Mouse (Mus musculus) forebrain, embryonic 15.5 days (tissue): ENCODE results near the gene Exo5. TPM values are rescaled to one million over a fixed set of nuclear protein-coding genes. Genes with fewer than 3 reads are reported as not detected.

Experiments used
- ATAC-seq: fragments of 200-750 bp; cut with Nextera tagmentation; replicated peaks from 2 replicates; pipeline ENCODE4 v1.8.0; 2017; ENCODE audit warnings: mild to moderate bottlenecking, moderate TSS enrichment, moderate library complexity
- H3K27ac ChIP-seq: fragments of 300-500 bp; sonication (generic); replicated peaks from 2 replicates; pipeline ENCODE4 v1.5.1; 2015; ENCODE audit warnings: mild to moderate bottlenecking, inconsistent platforms
- H3K27me3 ChIP-seq: fragments of 300-500 bp; sonication (generic); 2 replicates; pipeline ENCODE4 v1.6.1; 2015; ENCODE audit warnings: inconsistent platforms
- H3K36me3 ChIP-seq: fragments of 300-500 bp; sonication (generic); 2 replicates; pipeline ENCODE4 v1.6.1; 2015; ENCODE audit warnings: mild to moderate bottlenecking, inconsistent platforms
- H3K4me1 ChIP-seq: fragments of 300-500 bp; sonication (generic); 2 replicates; pipeline ENCODE4 v1.6.1; 2015; ENCODE audit warnings: inconsistent platforms
- H3K4me2 ChIP-seq: fragments of 300-500 bp; sonication (generic); replicated peaks from 2 replicates; pipeline ENCODE4 v1.6.1; 2015; ENCODE audit warnings: mild to moderate bottlenecking, inconsistent platforms
- H3K4me3 ChIP-seq: fragments of 300-500 bp; sonication (generic); 2 replicates; pipeline ENCODE4 v1.5.1; 2015; ENCODE audit warnings: mild to moderate bottlenecking, inconsistent platforms
- H3K9ac ChIP-seq: fragments of 300-500 bp; sonication (generic); replicated peaks from 2 replicates; pipeline ENCODE4 v1.6.1; 2015; ENCODE audit warnings: mild to moderate bottlenecking, inconsistent platforms
- H3K9me3 ChIP-seq: fragments of 300-500 bp; sonication (generic); 2 replicates; pipeline ENCODE4 v1.6.1; 2016; ENCODE audit warnings: inconsistent platforms
- WGBS: fragments of 180-500 bp; shearing (Covaris S2); methylation state at CpG from one replicate; pipeline ENCODE4 v1.1.7; 2015; ENCODE audit warnings: mixed read lengths; 5-methylcytosine and 5-hydroxymethylcytosine counted together
- polyA plus RNA-seq: library from polyadenylated mRNA; unstranded; fragments of >200 nt; fragmentation: Nextera tagmentation; extraction: Ambion mirVana; gene quantifications from 2 replicates; pipeline ENCODE4 v1.2.1, GENCODE M21; 2015

Exo5 gene
- polyA plus RNA-seq, 1 experiment from 2014 or later = 46.3 TPM

DNA sequence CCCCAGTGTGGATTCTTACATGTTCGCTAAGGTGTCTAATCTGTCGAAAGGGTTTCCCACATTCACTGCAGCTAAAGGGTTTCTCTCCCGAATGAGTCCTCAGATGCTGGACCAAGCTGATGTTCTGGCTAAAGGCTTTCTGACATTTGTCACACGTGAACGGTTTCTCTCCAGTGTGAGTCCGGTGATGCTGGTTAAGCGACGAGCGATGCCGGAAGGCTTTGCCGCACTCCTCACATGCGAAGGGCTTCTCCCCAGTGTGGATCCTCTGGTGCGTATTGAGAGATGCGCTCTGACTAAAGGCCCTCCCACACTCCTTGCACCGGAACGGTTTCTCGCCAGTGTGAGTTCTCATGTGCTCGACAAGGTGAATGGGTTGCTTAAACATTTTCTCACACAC, 5.9 kb upstream of the Exo5 start:
- peaks cover 5% of the 10 kb centered on the region for H3K36me3 ChIP-seq
- no peak overlapping the region for H3K27ac ChIP-seq
- no peak for ATAC-seq
- no peak overlapping the region for H3K9ac ChIP-seq
- no peak overlapping the region for H3K4me2 ChIP-seq
- H3K4me1 ChIP-seq = no peaks in the 10 kb centered on the region
- no peaks in the 10 kb centered on the region for H3K9me3 ChIP-seq
- no peaks in the 10 kb centered on the region for H3K27me3 ChIP-seq
- no peak overlapping the region for H3K4me3 ChIP-seq
- WGBS = 95% methylated on average over 18 of the region's 18 CpGs

DNA sequence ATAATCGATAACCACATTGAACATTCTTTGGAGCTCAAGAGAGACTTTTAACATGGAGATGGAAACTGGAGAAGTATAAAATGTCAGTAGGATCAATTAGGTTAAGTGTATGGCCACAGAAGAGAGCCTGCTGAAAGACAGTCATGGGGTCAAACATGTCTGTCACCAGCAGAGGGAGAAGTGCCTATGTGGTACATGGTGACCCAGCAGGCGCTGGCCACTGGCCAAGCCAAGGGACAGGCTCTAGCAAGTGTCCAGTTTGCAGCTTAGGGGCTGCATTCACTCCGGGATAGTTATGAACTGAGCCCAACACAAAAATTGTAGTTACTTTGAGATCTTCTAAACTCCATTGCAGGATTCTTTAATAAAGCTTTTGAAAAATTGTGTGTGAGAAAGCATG, 3.9 kb upstream of the Exo5 start:
- no peak for ATAC-seq
- Histone ChIP-seq H3K27me3 (no peaks in the 10 kb centered on the region), H3K4me1 (peaks cover 12% of the 10 kb centered on the region), H3K27ac (no peak overlapping the region), H3K4me3 (no peak overlapping the region), H3K4me2 (no peak overlapping the region), H3K9ac (no peak overlapping the region), H3K36me3 (peaks cover 5% of the 10 kb centered on the region), H3K9me3 (no peaks in the 10 kb centered on the region)
- 81% methylated on average over 3 of the region's 3 CpGs for WGBS

DNA sequence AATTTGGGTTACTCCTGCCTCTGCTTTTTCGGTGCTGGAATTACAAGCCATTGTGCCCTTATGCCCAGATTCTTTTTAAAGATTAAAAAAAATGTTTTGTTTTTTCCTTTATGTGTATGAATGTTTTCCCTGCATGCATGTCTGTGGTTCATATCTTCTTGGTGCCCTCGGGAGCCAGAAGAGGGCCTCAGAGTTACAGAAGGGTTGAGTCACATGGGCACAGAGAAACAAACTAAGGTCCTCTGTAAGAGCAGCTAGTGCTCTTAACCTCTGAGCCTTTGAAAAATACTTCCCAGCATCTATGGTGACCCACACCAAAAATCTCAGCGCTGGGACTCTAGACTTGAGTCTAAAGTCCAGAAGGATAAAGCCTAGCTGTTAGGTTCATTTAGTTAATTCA, 569 bp upstream of the Exo5 start:
- H3K27me3 ChIP-seq = no peaks in the 10 kb centered on the region
- peaks cover 25% of the 10 kb centered on the region for H3K36me3 ChIP-seq
- H3K4me2 ChIP-seq = peak overlapping the region; percentile 68
- 26% methylated on average over 3 of the region's 3 CpGs for WGBS
- peak overlapping the region; percentile 74 for H3K9ac ChIP-seq
- H3K4me3 ChIP-seq = peak overlapping the region; percentile 64
- 0 out of 2 replicates have a peak, but pooled peaks have one; percentile 38 for ATAC-seq
- H3K9me3 ChIP-seq = peaks cover 14% of the 10 kb centered on the region; the same call in 1 of the 2 replicates
- peak overlapping the region; percentile 90 for H3K27ac ChIP-seq
- H3K4me1 ChIP-seq = peaks cover 18% of the 10 kb centered on the region

DNA sequence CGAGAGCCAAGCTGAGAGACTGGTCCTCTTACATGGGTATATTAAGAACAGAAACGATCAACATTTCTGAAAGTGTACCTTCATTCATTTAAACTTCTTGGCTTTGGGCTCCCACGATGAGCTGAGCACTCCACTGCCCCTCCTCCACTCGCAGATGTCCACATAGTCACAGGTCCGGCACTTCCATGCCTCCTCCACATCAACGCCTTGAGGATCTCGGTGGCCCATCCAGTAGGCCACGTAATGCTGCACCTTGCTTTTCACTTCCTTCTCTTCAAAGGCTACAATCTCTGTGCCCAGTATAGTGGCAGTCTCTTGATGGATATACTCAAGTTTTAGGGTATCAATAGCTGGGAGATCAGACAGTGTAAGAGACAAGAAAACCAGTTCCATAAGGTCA, 3.4 kb downstream of the Exo5 start:
- Histone ChIP-seq H3K9ac (no peak overlapping the region), H3K4me2 (no peak overlapping the region), H3K36me3 (peaks cover 30% of the 10 kb centered on the region), H3K9me3 (peaks cover 14% of the 10 kb centered on the region; the same call in 1 of the 2 replicates), H3K27ac (no peak overlapping the region), H3K4me3 (no peak overlapping the region), H3K4me1 (peaks cover 18% of the 10 kb centered on the region), H3K27me3 (no peaks in the 10 kb centered on the region)
- WGBS = 97% methylated on average over 8 of the region's 8 CpGs
- no peak for ATAC-seq

DNA sequence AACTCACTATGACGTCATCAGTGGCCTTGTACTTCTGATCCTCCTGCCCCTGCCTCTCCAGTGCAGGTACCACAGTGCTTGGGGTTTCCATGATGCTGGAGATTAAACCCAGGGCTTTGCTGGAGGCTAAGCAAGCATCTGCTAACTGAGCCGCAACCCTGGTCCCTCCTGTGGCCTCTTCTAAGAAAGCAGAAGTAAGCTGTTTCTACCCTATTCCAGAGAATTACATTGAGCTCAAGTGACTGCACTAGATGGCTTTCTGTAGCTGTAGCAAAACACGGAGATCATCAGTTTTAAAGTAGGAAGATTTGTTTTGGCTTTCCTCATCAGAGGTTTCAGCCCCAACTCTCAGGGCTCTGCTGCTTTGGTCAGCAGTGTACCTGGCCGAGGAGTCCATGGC, 10.3 kb downstream of the Exo5 start:
- Histone ChIP-seq H3K36me3 (no peaks in the 10 kb centered on the region; the same call in 1 of the 2 replicates), H3K9ac (no peak overlapping the region), H3K27ac (no peak overlapping the region), H3K27me3 (no peaks in the 10 kb centered on the region), H3K4me2 (no peak overlapping the region), H3K9me3 (no peaks in the 10 kb centered on the region), H3K4me3 (no peak overlapping the region), H3K4me1 (no peaks in the 10 kb centered on the region)
- no peak for ATAC-seq
- 73% methylated on average over 4 of the region's 4 CpGs for WGBS

DNA sequence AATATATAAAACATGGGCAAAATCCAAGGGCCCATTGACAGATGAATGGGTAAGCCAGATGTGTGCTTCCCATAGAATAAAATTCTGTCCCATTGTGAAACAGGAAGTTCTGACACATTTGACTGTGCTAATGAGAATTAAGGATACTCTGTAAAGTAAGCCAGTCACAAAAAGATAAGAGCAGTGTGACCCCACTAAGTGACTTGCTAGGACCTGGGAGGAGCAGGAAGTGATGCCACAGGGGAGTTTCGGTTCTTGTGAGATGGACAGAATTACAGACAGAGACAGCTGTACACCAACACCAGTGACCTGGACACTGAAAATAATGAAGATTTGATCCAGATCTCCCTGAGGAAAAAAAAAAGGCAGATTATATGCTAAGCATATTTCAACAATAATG, 11.0 kb downstream of the Exo5 start:
- no peak for ATAC-seq
- WGBS = 93% methylated on average over 1 of the region's 1 CpGs
- H3K27ac ChIP-seq = no peak overlapping the region
- H3K9me3 ChIP-seq = no peaks in the 10 kb centered on the region
- no peaks in the 10 kb centered on the region for H3K36me3 ChIP-seq
- H3K27me3 ChIP-seq = no peaks in the 10 kb centered on the region
- no peak overlapping the region for H3K9ac ChIP-seq
- H3K4me2 ChIP-seq = no peak overlapping the region
- no peak overlapping the region for H3K4me3 ChIP-seq
- H3K4me1 ChIP-seq = no peaks in the 10 kb centered on the region

DNA sequence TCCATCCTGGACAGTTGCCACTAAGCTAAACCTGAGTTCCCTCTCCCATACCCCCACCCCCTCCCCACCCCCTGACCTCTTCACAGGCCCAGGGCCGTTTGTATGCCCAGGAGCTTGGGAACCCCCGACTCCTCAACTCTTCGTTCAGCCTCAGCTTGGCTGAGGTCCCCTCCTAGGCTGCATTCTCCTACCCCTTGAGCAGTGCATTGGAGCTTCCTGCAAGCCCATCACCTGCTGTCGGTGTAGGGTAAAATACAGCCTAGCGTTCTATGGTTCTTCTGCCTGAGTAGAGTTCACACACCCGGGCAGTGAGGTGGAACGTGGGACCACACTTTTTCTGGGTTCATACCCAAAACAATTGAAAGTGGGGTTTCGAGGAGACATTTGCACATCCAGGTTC, 11.4 kb downstream of the Exo5 start:
- Histone ChIP-seq H3K9me3 (no peaks in the 10 kb centered on the region), H3K4me2 (no peak overlapping the region), H3K4me3 (no peak overlapping the region), H3K9ac (no peak overlapping the region), H3K4me1 (no peaks in the 10 kb centered on the region), H3K27ac (no peak overlapping the region), H3K36me3 (no peaks in the 10 kb centered on the region), H3K27me3 (no peaks in the 10 kb centered on the region)
- ATAC-seq = no peak
- 65% methylated on average over 8 of the region's 8 CpGs for WGBS

DNA sequence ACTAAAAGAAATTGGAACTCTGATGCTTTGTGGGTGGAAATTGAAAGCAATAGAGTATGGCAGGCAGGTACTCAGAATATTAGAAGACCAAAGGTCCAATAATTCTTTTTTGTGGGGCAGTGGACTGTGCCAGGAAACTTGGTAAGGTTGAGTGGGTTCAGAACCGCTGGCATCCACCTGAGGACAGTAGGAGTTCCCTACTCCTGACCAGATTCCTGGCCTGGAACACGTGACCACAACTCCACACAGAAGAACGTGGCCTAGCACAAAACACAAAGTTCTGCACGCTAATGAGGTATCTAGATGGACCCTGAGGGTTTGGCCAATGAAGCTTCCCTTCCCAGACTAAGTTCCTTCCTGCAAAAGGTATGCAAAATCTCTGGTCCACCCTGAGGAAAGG, 12.0 kb downstream of the Exo5 start:
- Histone ChIP-seq H3K4me1 (no peaks in the 10 kb centered on the region), H3K27me3 (no peaks in the 10 kb centered on the region), H3K9me3 (no peaks in the 10 kb centered on the region), H3K9ac (no peak overlapping the region), H3K4me2 (no peak overlapping the region), H3K27ac (no peak overlapping the region), H3K4me3 (no peak overlapping the region), H3K36me3 (no peaks in the 10 kb centered on the region)
- WGBS = 50% methylated on average over 4 of the region's 4 CpGs
- no peak for ATAC-seq

DNA sequence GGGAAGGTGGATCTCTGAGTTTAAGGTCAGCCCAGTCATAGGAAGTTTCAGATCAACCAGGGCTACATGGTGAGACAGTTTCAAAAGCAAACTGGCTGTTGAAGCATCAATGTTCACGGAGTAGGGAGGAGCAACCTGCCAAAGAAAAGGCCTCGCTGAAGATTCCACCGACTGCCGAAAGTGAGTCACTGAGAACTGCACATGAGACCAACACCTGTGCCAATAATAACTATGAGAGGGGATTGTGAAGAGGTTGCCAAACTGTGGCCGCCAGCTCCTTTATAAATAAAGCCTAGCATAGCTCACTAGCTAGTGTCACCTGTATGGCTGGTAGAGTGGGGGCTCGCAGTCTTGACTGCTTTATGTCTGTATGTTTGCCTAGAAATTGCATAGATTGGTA, 13.7 kb downstream of the Exo5 start:
- no peaks in the 10 kb centered on the region for H3K4me1 ChIP-seq
- H3K9me3 ChIP-seq = no peaks in the 10 kb centered on the region
- no peak overlapping the region for H3K4me2 ChIP-seq
- H3K9ac ChIP-seq = no peak overlapping the region
- WGBS = 82% methylated on average over 6 of the region's 6 CpGs
- H3K4me3 ChIP-seq = no peak overlapping the region
- no peaks in the 10 kb centered on the region for H3K36me3 ChIP-seq
- H3K27me3 ChIP-seq = no peaks in the 10 kb centered on the region
- H3K27ac ChIP-seq = no peak overlapping the region
- no peak for ATAC-seq

DNA sequence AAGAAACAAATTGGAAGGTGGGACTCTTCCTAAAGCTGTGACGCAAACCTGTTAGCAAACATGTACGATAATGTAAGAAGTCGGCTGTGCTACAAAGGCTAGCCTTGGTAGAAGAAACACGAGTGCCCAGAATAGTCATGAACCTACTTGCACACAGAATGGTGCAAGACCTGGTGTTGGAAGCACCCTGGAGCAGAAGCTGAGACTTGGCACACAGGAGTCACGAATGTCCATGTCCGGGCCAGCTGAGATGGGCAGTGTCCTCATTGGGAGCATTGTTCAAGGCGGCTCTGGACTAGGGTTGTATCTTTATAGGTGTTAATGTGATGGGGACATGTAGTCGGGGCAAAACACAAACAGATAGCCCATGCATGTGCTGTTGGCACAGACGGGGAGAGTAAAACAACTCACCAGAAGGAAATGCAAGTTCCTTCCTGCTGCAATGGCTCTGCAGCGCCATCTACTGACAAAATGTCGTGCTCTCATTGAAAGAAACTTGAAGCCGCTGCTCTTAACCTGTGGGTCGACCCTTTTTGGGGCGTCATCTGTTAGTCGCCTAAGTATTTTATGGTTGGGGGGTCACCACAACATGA, 15.2 kb downstream of the Exo5 start:
- Histone ChIP-seq H3K36me3 (no peaks in the 10 kb centered on the region), H3K27me3 (no peaks in the 10 kb centered on the region), H3K4me2 (no peak overlapping the region), H3K9me3 (no peaks in the 10 kb centered on the region), H3K9ac (no peak overlapping the region), H3K27ac (no peak overlapping the region), H3K4me1 (no peaks in the 10 kb centered on the region), H3K4me3 (no peak overlapping the region)
- 32% methylated on average over 15 of the region's 15 CpGs for WGBS
- ATAC-seq = no peak; the same call in 1 of the 2 replicates

DNA sequence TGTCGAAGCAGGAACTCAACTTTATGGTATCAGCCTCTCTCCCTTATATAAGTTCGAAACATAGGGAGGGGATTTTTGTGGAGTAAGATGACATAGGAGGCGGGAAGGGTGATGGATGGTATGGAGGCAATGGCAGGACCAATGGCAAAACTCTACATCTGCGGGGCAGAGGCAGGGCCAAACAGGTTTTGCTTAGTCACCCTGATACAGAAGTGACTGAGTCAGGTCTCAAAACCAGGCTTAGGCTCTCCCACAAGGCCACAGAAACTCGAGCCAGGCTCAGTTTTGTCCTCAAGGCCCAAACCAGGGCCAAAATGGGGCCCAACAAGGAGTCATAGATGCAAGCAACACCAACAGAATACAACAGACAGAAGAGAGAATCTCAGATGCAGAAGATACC, 19.2 kb downstream of the Exo5 start:
- Histone ChIP-seq H3K36me3 (no peaks in the 10 kb centered on the region), H3K4me1 (no peaks in the 10 kb centered on the region), H3K27ac (no peak overlapping the region), H3K9me3 (no peaks in the 10 kb centered on the region), H3K4me2 (no peak overlapping the region), H3K9ac (no peak overlapping the region), H3K4me3 (no peak overlapping the region), H3K27me3 (no peaks in the 10 kb centered on the region)
- no peak for ATAC-seq
- WGBS = 77% methylated on average over 5 of the region's 5 CpGs

DNA sequence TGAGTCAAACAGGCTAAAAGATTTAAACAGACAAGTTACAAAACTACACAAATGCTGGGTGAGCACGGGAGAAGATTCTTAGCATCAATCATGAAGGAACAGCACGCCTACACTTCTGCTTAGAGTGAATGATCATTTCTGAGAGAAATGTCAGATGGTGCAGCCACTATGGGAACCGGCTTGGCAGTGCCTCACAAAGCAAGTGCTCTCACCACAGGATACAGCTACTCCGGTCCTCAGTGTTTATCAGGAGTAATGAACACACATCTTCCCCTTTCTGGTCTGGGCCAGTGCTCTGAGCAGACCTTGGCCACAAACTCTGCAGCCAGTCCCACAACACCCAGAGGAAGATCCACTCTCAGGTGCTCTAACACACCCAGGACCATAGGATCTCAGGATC, 20.3 kb downstream of the Exo5 start:
- no peaks in the 10 kb centered on the region for H3K9me3 ChIP-seq
- no peaks in the 10 kb centered on the region for H3K4me1 ChIP-seq
- H3K4me3 ChIP-seq = no peak overlapping the region
- WGBS = 81% methylated on average over 4 of the region's 4 CpGs
- no peak overlapping the region for H3K4me2 ChIP-seq
- no peak overlapping the region for H3K27ac ChIP-seq
- H3K36me3 ChIP-seq = no peaks in the 10 kb centered on the region
- no peak for ATAC-seq
- H3K27me3 ChIP-seq = no peaks in the 10 kb centered on the region
- no peak overlapping the region for H3K9ac ChIP-seq

DNA sequence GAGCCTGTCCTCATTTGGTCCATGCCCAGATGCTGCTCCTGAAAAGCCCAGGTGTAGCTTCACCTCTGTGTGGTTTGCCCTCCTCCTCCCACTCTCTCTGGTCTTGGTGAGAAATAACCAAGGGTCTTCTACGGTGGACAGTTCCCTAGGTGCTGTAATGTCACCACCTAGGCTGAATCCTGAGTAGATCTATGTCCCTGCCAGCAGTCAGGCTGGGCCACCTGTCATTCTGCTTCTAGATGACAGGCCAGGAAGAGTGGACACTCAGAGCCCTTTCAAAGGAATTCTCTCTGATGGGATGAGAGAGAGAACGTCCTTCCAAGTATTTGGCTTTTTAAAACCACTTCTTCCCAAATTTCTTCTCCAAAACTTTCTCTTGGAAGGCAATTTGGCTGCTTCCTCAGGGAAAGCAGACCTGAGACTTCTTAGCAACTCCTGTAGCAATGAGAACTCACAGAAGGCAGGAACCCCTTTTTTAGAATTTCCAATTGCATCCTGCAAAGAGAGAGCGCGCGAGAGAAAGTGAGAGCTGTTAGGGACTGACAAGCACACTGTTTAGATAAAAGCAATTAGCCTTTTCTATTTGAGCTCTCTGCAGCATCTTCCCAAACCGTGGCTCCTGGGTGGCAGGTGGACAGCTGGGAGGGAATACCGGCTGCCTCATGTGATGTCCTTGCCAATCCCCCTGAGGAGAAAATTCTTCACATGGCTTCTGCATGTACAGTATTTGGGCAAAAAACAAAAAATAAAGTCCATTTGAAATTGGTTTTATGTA, 28.8 kb downstream of the Exo5 start:
- no peaks in the 10 kb centered on the region for H3K36me3 ChIP-seq
- WGBS = 85% methylated on average over 7 of the region's 7 CpGs
- ATAC-seq = no peak

More for the DNA sequence above, 28.8 kb downstream of the Exo5 start:
- H3K9me3 ChIP-seq = no peaks in the 10 kb centered on the region
- H3K4me3 ChIP-seq = no peak overlapping the region
- H3K27ac ChIP-seq = no peak overlapping the region
- no peaks in the 10 kb centered on the region for H3K4me1 ChIP-seq
- no peak overlapping the region for H3K4me2 ChIP-seq
- H3K27me3 ChIP-seq = no peaks in the 10 kb centered on the region
- H3K9ac ChIP-seq = no peak overlapping the region
